Mouse (Mus musculus) intestine, postnatal 0 days (tissue): ENCODE measurements around the gene Prkca. TPM values are rescaled to one million over a fixed set of nuclear protein-coding genes. Genes with fewer than 3 reads are reported as not detected.

Experiments used
- ATAC-seq: fragments of 200-750 bp; cut with Nextera tagmentation; 2 replicates; pipeline ENCODE4 v1.8.0; 2017; ENCODE audit warnings: mild to moderate bottlenecking, moderate TSS enrichment, moderate library complexity
- H3K27ac ChIP-seq: fragments of 300-500 bp; sonication (generic); 2 replicates; pipeline ENCODE4 v1.5.1; 2014; ENCODE audit warnings: mild to moderate bottlenecking, low read depth, low read length, moderate library complexity
- H3K27me3 ChIP-seq: fragments of 300-500 bp; sonication (generic); replicated peaks from 2 replicates; pipeline ENCODE4 v1.6.1; 2014; ENCODE audit warnings: low read length, mixed read lengths; ENCODE audit not compliant: control insufficient read depth, insufficient read depth
- H3K36me3 ChIP-seq: fragments of 300-500 bp; sonication (generic); 2 replicates; pipeline ENCODE4 v1.6.1; 2014; ENCODE audit warnings: mild to moderate bottlenecking, moderate library complexity; ENCODE audit not compliant: control insufficient read depth, insufficient read depth
- H3K4me1 ChIP-seq: fragments of 300-500 bp; sonication (generic); replicated peaks from 2 replicates; pipeline ENCODE4 v1.6.1; 2014; ENCODE audit warnings: antibody characterized with exemption, low read length, mixed read lengths; ENCODE audit not compliant: control insufficient read depth, insufficient read depth
- H3K4me2 ChIP-seq: fragments of 300-500 bp; sonication (generic); replicated peaks from 2 replicates; pipeline ENCODE4 v1.6.1; 2014; ENCODE audit warnings: low read depth, mild to moderate bottlenecking, moderate library complexity
- H3K4me3 ChIP-seq: fragments of 300-500 bp; sonication (generic); 2 replicates; pipeline ENCODE4 v1.5.1; 2014; ENCODE audit warnings: low read depth, low read length
- H3K9ac ChIP-seq: fragments of 300-500 bp; sonication (generic); 2 replicates; pipeline ENCODE4 v1.6.1; 2014; ENCODE audit warnings: mild to moderate bottlenecking, low read depth, low read length
- H3K9me3 ChIP-seq: fragments of 300-500 bp; sonication (generic); 2 replicates; pipeline ENCODE4 v1.6.1; 2016; ENCODE audit warnings: mixed run types; ENCODE audit not compliant: control insufficient read depth
- CTCF ChIP-seq: sonication (generic); IDR thresholded peaks from 2 replicates; pipeline ENCODE4 v1.5.1; 2016; ENCODE audit warnings: low read depth, mild to moderate bottlenecking, control low read depth, antibody characterized with exemption, moderate library complexity
- WGBS: fragments of 180-500 bp; shearing (Covaris S2); extraction: QIAGEN DNeasy Blood & Tissue Kit; methylation state at CpG from one replicate; pipeline ENCODE4 v1.1.7; 2014; 5-methylcytosine and 5-hydroxymethylcytosine counted together
- polyA plus RNA-seq: library from polyadenylated mRNA; unstranded; fragments of >200 nt; fragmentation: Nextera tagmentation; extraction: Ambion mirVana; gene quantifications from 2 replicates; pipeline ENCODE4 v1.2.1, GENCODE M21; 2015

The Prkca gene
- polyA plus RNA-seq, 1 experiment from 2014 or later: 14.5 TPM

GRCm38 (mm10) chr11:107917721-107918235 is 425.9 kb downstream of the Prkca start:
- Histone ChIP-seq H3K9ac (no peak overlapping the region), H3K9me3 (no peaks in the 10 kb centered on the region), H3K4me3 (no peak overlapping the region), H3K4me2 (no peak overlapping the region), H3K36me3 (no peaks in the 10 kb centered on the region), H3K27me3 (peaks cover 17% of the 10 kb centered on the region; the same call in 1 of the 2 replicates), H3K27ac (no peak overlapping the region), H3K4me1 (no peaks in the 10 kb centered on the region)
- ATAC-seq: no peak
- 73% methylated on average over 9 of the region's 9 CpGs for WGBS
- TF ChIP-seq CTCF: no peak

- peaks cover 17% of the 10 kb centered on the region; the same call in 1 of the 2 replicates for H3K27me3 ChIP-seq
- peak within 1 kb of the TSS; percentile 6; the same call in 1 of the 2 replicates for H3K4me3 ChIP-seq
- no peaks in the 10 kb centered on the region for H3K9me3 ChIP-seq
- no peak for ATAC-seq
- H3K4me2 ChIP-seq: peak within 1 kb of the TSS; percentile 51
- H3K9ac ChIP-seq: no peak within 1 kb of the TSS
- no peak for TF ChIP-seq CTCF
- no peak within 1 kb of the TSS for H3K27ac ChIP-seq
- no peaks in the 10 kb centered on the region for H3K36me3 ChIP-seq
- 7% methylated on average over 35 of the region's 36 CpGs for WGBS
- no peaks in the 10 kb centered on the region for H3K4me1 ChIP-seq
These were observed 429.0 kb downstream of the Prkca start, which contains the start of gene Cacng5 for GRCm38 (mm10) chr11:107914634-107915226. Cacng5 (minus strand) TSS chr11:107915055.

GRCm38 (mm10) chr11:107913317-107913716 is 430.4 kb downstream of the Prkca start:
- WGBS: 48% methylated on average over 3 of the region's 3 CpGs
- Histone ChIP-seq H3K4me3 (no peak overlapping the region), H3K27me3 (peaks cover 17% of the 10 kb centered on the region; the same call in 1 of the 2 replicates), H3K9ac (no peak overlapping the region), H3K27ac (no peak overlapping the region), H3K4me1 (no peaks in the 10 kb centered on the region), H3K4me2 (no peak overlapping the region), H3K9me3 (no peaks in the 10 kb centered on the region), H3K36me3 (no peaks in the 10 kb centered on the region)
- ATAC-seq: no peak
- peak; percentile 38 for TF ChIP-seq CTCF

- H3K27ac ChIP-seq: no peak overlapping the region
- no peaks in the 10 kb centered on the region for H3K9me3 ChIP-seq
- no peak overlapping the region for H3K9ac ChIP-seq
- 63% methylated on average over 9 of the region's 9 CpGs for WGBS
- no peaks in the 10 kb centered on the region for H3K36me3 ChIP-seq
- no peaks in the 10 kb centered on the region for H3K27me3 ChIP-seq
- H3K4me1 ChIP-seq: no peaks in the 10 kb centered on the region
- H3K4me2 ChIP-seq: no peak overlapping the region
- no peak overlapping the region for H3K4me3 ChIP-seq
- no peak for ATAC-seq
- no peak for TF ChIP-seq CTCF
These were observed 438.4 kb downstream of the Prkca start for GRCm38 (mm10) chr11:107905364-107905763.

GRCm38 (mm10) chr11:107903966-107904605 is 439.6 kb downstream of the Prkca start:
- H3K36me3 ChIP-seq: no peaks in the 10 kb centered on the region
- no peak overlapping the region for H3K9ac ChIP-seq
- no peak for TF ChIP-seq CTCF
- H3K9me3 ChIP-seq: no peaks in the 10 kb centered on the region
- H3K27me3 ChIP-seq: no peaks in the 10 kb centered on the region
- no peaks in the 10 kb centered on the region for H3K4me1 ChIP-seq
- no peak for ATAC-seq
- H3K4me2 ChIP-seq: no peak overlapping the region
- H3K27ac ChIP-seq: no peak overlapping the region
- no peak overlapping the region for H3K4me3 ChIP-seq
- WGBS: 39% methylated on average over 4 of the region's 4 CpGs

GRCm38 (mm10) chr11:107900470-107900869 is 443.3 kb downstream of the Prkca start:
- H3K9ac ChIP-seq: no peak overlapping the region
- no peaks in the 10 kb centered on the region for H3K9me3 ChIP-seq
- H3K27me3 ChIP-seq: no peaks in the 10 kb centered on the region
- H3K36me3 ChIP-seq: no peaks in the 10 kb centered on the region
- no peak overlapping the region for H3K4me3 ChIP-seq
- H3K27ac ChIP-seq: no peak overlapping the region
- no peak for ATAC-seq
- TF ChIP-seq CTCF: peak; percentile 50
- WGBS: 37% methylated on average over 4 of the region's 4 CpGs
- no peaks in the 10 kb centered on the region for H3K4me1 ChIP-seq
- H3K4me2 ChIP-seq: no peak overlapping the region
